Comparison of ENCODE assay signal across 11 mouse cellular contexts in genomic region chr7:58686573-58686972, GRCm38 (mm10). TPM values are rescaled to one million over a fixed set of nuclear protein-coding genes. Genes with fewer than 3 reads are reported as not detected.
DNase-seq lines count a peak whose midpoint lies in the region; ATAC-seq and TF ChIP-seq lines count a peak whose summit lies in the region.
"Had no signal": no experiment of that assay in that cellular context is flagged by ENCODE, and none has a peak within 500 bp of the region (broad histone marks: within the 10 kb centered on the region; RNA-seq: fewer than 3 reads in every experiment).

No protein-coding gene starts in this region.

- H3K9me3 ChIP-seq in forebrain, postnatal 0 days (ENCODE audit: low read length), result no peaks in the 10 kb centered on the region
- H3K9me3 ChIP-seq in forebrain, embryonic 11.5 days (ENCODE audit: control insufficient read depth, low read length), result no peaks in the 10 kb centered on the region
- H3K9me3 ChIP-seq in liver, embryonic 16.5 days (replicated peaks; ENCODE audit: control insufficient read depth, low read length), result no peaks in the 10 kb centered on the region
- H3K9me3 ChIP-seq in hindbrain, embryonic 10.5 days, result no peaks in the 10 kb centered on the region
- H3K9me3 ChIP-seq: heart, embryonic 10.5 days; midbrain, embryonic 10.5 days; neural tube, embryonic 15.5 days had no signal

- no peak for TF ChIP-seq CTCF in forebrain, postnatal 0 days (IDR thresholded peaks at IDR 0.05; ENCODE audit: low read depth)

- H3K27ac ChIP-seq in forebrain, postnatal 0 days (ENCODE audit: low read depth, low read length), result no peak overlapping the region
- no peak overlapping the region for H3K27ac ChIP-seq in forebrain, embryonic 11.5 days (ENCODE audit: low read depth, low read length)
- H3K27ac ChIP-seq in liver, embryonic 16.5 days (ENCODE audit: low read length), result no peak overlapping the region
- H3K27ac ChIP-seq in hindbrain, embryonic 10.5 days, result no peak overlapping the region
- H3K27ac ChIP-seq: heart, embryonic 10.5 days; midbrain, embryonic 10.5 days; neural tube, embryonic 15.5 days had no signal

- H3K9ac ChIP-seq in forebrain, postnatal 0 days, result no peak overlapping the region
- no peak overlapping the region for H3K9ac ChIP-seq in forebrain, embryonic 11.5 days (ENCODE audit: low read length)
- no peak overlapping the region for H3K9ac ChIP-seq in liver, embryonic 16.5 days (ENCODE audit: low read depth, low read length)
- H3K9ac ChIP-seq: neural tube, embryonic 15.5 days had no signal

- peaks cover 9% of the 10 kb centered on the region; the same call in 1 of the 2 replicates for H3K4me1 ChIP-seq in forebrain, postnatal 0 days (ENCODE audit: insufficient read depth)
- no peaks in the 10 kb centered on the region; the same call in 1 of the 2 replicates for H3K4me1 ChIP-seq in forebrain, embryonic 11.5 days (replicated peaks; ENCODE audit: control insufficient read depth, insufficient read depth, low read length)
- H3K4me1 ChIP-seq in liver, embryonic 16.5 days (ENCODE audit: control insufficient read depth, low read depth, low read length), result no peaks in the 10 kb centered on the region
- H3K4me1 ChIP-seq in hindbrain, embryonic 10.5 days (replicated peaks), result 0 out of 2 replicates have a peak, but pooled peaks cover 4% of the 10 kb centered on the region
- H3K4me1 ChIP-seq: heart, embryonic 10.5 days had no signal

- no peak overlapping the region for H3K4me2 ChIP-seq in forebrain, postnatal 0 days (ENCODE audit: low read depth)
- H3K4me2 ChIP-seq in forebrain, embryonic 11.5 days (ENCODE audit: low read depth, low read length, severe bottlenecking), result no peak overlapping the region
- H3K4me2 ChIP-seq in liver, embryonic 16.5 days (ENCODE audit: low read depth, low read length), result no peak overlapping the region
- H3K4me2 ChIP-seq: neural tube, embryonic 15.5 days had no signal

- ATAC-seq in forebrain, postnatal 0 days, result peak; percentile 37; the same call in 1 of the 2 replicates
- no peak for ATAC-seq in forebrain, embryonic 11.5 days (replicated peaks; ENCODE audit: low FRiP score)
- peak; percentile 59; the same call in 1 of the 2 replicates for ATAC-seq in liver, embryonic 16.5 days (ENCODE audit: low read depth)

- no peak for DNase-seq in forebrain, postnatal 0 days
- DNase-seq in forebrain, embryonic 11.5 days (ENCODE audit: low spot score), result no peak
- DNase-seq in T-cell, adult 2 months (ENCODE audit: low spot score), result peak; percentile 70
- DNase-seq in monocyte, adult 2 months (ENCODE audit: low read depth in 1 of 2, low spot score in 2 of 2), result peak; percentile 31 to 52
- DNase-seq in right cerebral cortex, postnatal 36 days (ENCODE audit: low spot score in 2 of 2), result no peak
- DNase-seq in left cerebral cortex, adult 11 months (ENCODE audit: low spot score), result no peak
- no peak for DNase-seq in hindbrain, embryonic 10.5 days (ENCODE audit: low spot score)

- no peaks in the 10 kb centered on the region for H3K36me3 ChIP-seq in forebrain, postnatal 0 days (ENCODE audit: insufficient read depth)
- H3K36me3 ChIP-seq in forebrain, embryonic 11.5 days (ENCODE audit: control insufficient read depth, insufficient read depth, low read length), result no peaks in the 10 kb centered on the region
- H3K36me3 ChIP-seq in liver, embryonic 16.5 days (ENCODE audit: control insufficient read depth, insufficient read depth), result no peaks in the 10 kb centered on the region
- no peaks in the 10 kb centered on the region for H3K36me3 ChIP-seq in hindbrain, embryonic 10.5 days
- H3K36me3 ChIP-seq: heart, embryonic 10.5 days; midbrain, embryonic 10.5 days; neural tube, embryonic 15.5 days had no signal

- no peak overlapping the region for H3K4me3 ChIP-seq in forebrain, postnatal 0 days (ENCODE audit: low read depth, low read length)
- no peak overlapping the region for H3K4me3 ChIP-seq in forebrain, embryonic 11.5 days (ENCODE audit: low read depth, low read length)
- H3K4me3 ChIP-seq in liver, embryonic 16.5 days (ENCODE audit: low read depth, low read length), result no peak overlapping the region
- no peak overlapping the region for H3K4me3 ChIP-seq in hindbrain, embryonic 10.5 days
- H3K4me3 ChIP-seq: heart, embryonic 10.5 days; midbrain, embryonic 10.5 days; neural tube, embryonic 15.5 days had no signal

- H3K27me3 ChIP-seq in forebrain, postnatal 0 days (ENCODE audit: insufficient read depth, low read length), result no peaks in the 10 kb centered on the region
- H3K27me3 ChIP-seq in forebrain, embryonic 11.5 days (ENCODE audit: control insufficient read depth, insufficient read depth, low read length), result no peaks in the 10 kb centered on the region
- H3K27me3 ChIP-seq in liver, embryonic 16.5 days (ENCODE audit: control insufficient read depth, insufficient read depth, low read depth, low read length), result no peaks in the 10 kb centered on the region
- no peaks in the 10 kb centered on the region for H3K27me3 ChIP-seq in hindbrain, embryonic 10.5 days (ENCODE audit: insufficient read depth, poor library complexity, severe bottlenecking)
- H3K27me3 ChIP-seq: neural tube, embryonic 15.5 days had no signal

- WGBS in forebrain, postnatal 0 days, result 78% methylated on average over 5 of the region's 5 CpGs
- 91% methylated on average over 5 of the region's 5 CpGs for WGBS in forebrain, embryonic 11.5 days
- 27% methylated on average over 5 of the region's 5 CpGs for WGBS in liver, embryonic 16.5 days (ENCODE audit: insufficient replicate concordance)
- WGBS in hindbrain, embryonic 10.5 days, result 80% methylated on average over 5 of the region's 5 CpGs

RNA-seq across cellular contexts. Expression of gene Atp10a, which starts 30.6 kb away (rescaled TPM):
- 3.5 and 4.8 TPM in 2 replicates for total RNA-seq in forebrain, postnatal 0 days (2014; rRNA removed)
- 0.57 and 0.70 TPM in 2 replicates for polyA plus RNA-seq in forebrain, postnatal 0 days (2015; fragmentation: Nextera tagmentation; extraction: Ambion mirVana)
- 2.7 and 4.0 TPM in 2 replicates for polyA plus RNA-seq in forebrain, embryonic 11.5 days (2014; fragmentation: Nextera tagmentation; extraction: Ambion mirVana)
- polyA plus RNA-seq in liver, embryonic 16.5 days (2015; fragmentation: Nextera tagmentation; extraction: Ambion mirVana), result 0.42 and 0.52 TPM in 2 replicates
- 1.7 and 2.3 TPM in 2 replicates for polyA plus RNA-seq in hindbrain, embryonic 10.5 days (2016; fragmentation: Nextera tagmentation; extraction: Ambion mirVana)

Comparison
In these comparisons a context has a peak if more than half of its experiments do, and no peak if none do; other contexts are left out.
1. DNase-seq: peak in T-cell, adult 2 months (single experiment) and monocyte, adult 2 months (2 of 2); none in forebrain, postnatal 0 days (single experiment), forebrain, embryonic 11.5 days (single experiment), right cerebral cortex, postnatal 36 days (0 of 2), left cerebral cortex, adult 11 months (single experiment) and hindbrain, embryonic 10.5 days (single experiment).